Mouse (Mus musculus): ENCODE data around the gene Abcb5.
"Not testable (repeated sequence)": the region's sequence is repeated elsewhere in the genome, so short reads cannot be mapped to it uniquely, and the experiment has no call there.

The Abcb5 gene

GRCm38 (mm10) chr12:118966321-118966720 lies at the start of gene Abcb5:
Abcb5 (minus strand) TSS chr12:118966421.
- no peak for DNase-seq (ENCODE audit: low spot score in 2 of 2)

GRCm38 (mm10) chr12:118999230-118999629 lies 33.0 kb upstream of the Abcb5 start:
- no peak for DNase-seq (ENCODE audit: low spot score in 2 of 2)

GRCm38 (mm10) chr12:118994328-118995166 lies 28.3 kb upstream of the Abcb5 start:
- no peak for DNase-seq (ENCODE audit: low spot score in 2 of 2)

GRCm38 (mm10) chr12:118984852-118985251 lies 18.6 kb upstream of the Abcb5 start:
- DNase-seq (ENCODE audit: low spot score in 2 of 2), result no peak

GRCm38 (mm10) chr12:118930386-118931318 lies 35.6 kb downstream of the Abcb5 start:
- peak in 1 of 2 experiments; percentile 60 for DNase-seq (ENCODE audit: low spot score in 2 of 2)

GRCm38 (mm10) chr12:118926813-118927281 lies 39.4 kb downstream of the Abcb5 start:
- DNase-seq (ENCODE audit: low spot score in 2 of 2), result no peak

GRCm38 (mm10) chr12:118923874-118924273 lies 42.3 kb downstream of the Abcb5 start:
- DNase-seq (ENCODE audit: low spot score in 2 of 2), result not testable (repeated sequence)

GRCm38 (mm10) chr12:118917771-118918170 lies 48.5 kb downstream of the Abcb5 start:
- no peak for DNase-seq (ENCODE audit: low spot score in 2 of 2)

- DNase-seq (ENCODE audit: low spot score in 2 of 2), result no peak
Observed at GRCm38 (mm10) chr12:118910360-118910759, 55.9 kb downstream of the Abcb5 start.

- DNase-seq (ENCODE audit: low spot score in 2 of 2), result no peak
Observed at GRCm38 (mm10) chr12:118902249-118902648, 64.0 kb downstream of the Abcb5 start.

- DNase-seq (ENCODE audit: low spot score in 2 of 2), result no peak
Observed at GRCm38 (mm10) chr12:118887964-118888363, 78.3 kb downstream of the Abcb5 start.

GRCm38 (mm10) chr12:118882790-118883189 lies 83.4 kb downstream of the Abcb5 start:
- DNase-seq (ENCODE audit: low spot score in 2 of 2), result no peak

GRCm38 (mm10) chr12:118872673-118873072 lies 93.5 kb downstream of the Abcb5 start:
- no peak for DNase-seq (ENCODE audit: low spot score in 2 of 2)

GRCm38 (mm10) chr12:118856151-118856550 lies 110.1 kb downstream of the Abcb5 start:
- DNase-seq (ENCODE audit: low spot score in 2 of 2), result no peak

GRCm38 (mm10) chr12:118854831-118855453 lies 111.3 kb downstream of the Abcb5 start:
- DNase-seq (ENCODE audit: low spot score in 2 of 2), result peak in 1 of 2 experiments; percentile 26

GRCm38 (mm10) chr12:118854401-118854800 lies 111.8 kb downstream of the Abcb5 start:
- DNase-seq (ENCODE audit: low spot score in 2 of 2), result no peak

GRCm38 (mm10) chr12:118853331-118853730 lies 112.9 kb downstream of the Abcb5 start:
- no peak for DNase-seq (ENCODE audit: low spot score in 2 of 2)

GRCm38 (mm10) chr12:118850851-118851410 lies 115.3 kb downstream of the Abcb5 start:
- DNase-seq (ENCODE audit: low spot score in 2 of 2), result no peak

- DNase-seq (ENCODE audit: low spot score in 2 of 2), result no peak
Observed at GRCm38 (mm10) chr12:118849996-118850395, 116.2 kb downstream of the Abcb5 start.

- no peak for DNase-seq (ENCODE audit: low spot score in 2 of 2)
Observed at GRCm38 (mm10) chr12:118849203-118849861, 116.9 kb downstream of the Abcb5 start.

Measured in thymus, postnatal 10 days (tissue).